Mouse (Mus musculus) left cerebral cortex, adult 11 months (tissue): Measurements from ENCODE around the gene Tsks.
A peak's percentile ranks its signal among the peaks of the same experiment; 100 is the strongest.

Experiments
- DNase-seq: peaks from one replicate; pipeline ENCODE4 v3.0.0; 2022; ENCODE audit warnings: low spot score

Gene Tsks

GRCm38 (mm10) chr7:44951960-44952359 lies 9.0 kb downstream of the Tsks start:
- no peak for DNase-seq

GRCm38 (mm10) chr7:44952611-44953306 lies 9.8 kb downstream of the Tsks start:
- peak; percentile 80 for DNase-seq

GRCm38 (mm10) chr7:44953561-44953960 lies 10.6 kb downstream of the Tsks start:
- no peak for DNase-seq

GRCm38 (mm10) chr7:44954091-44954885 lies 11.3 kb downstream of the Tsks start:
- no peak for DNase-seq

- DNase-seq, result no peak
Measured at GRCm38 (mm10) chr7:44955628-44956027, 12.6 kb downstream of the Tsks start.

- DNase-seq, result no peak
Measured at GRCm38 (mm10) chr7:44956266-44956665, 13.3 kb downstream of the Tsks start.

- no peak for DNase-seq
Measured at GRCm38 (mm10) chr7:44957183-44957835, 14.3 kb downstream of the Tsks start.

GRCm38 (mm10) chr7:44958208-44958607 lies 15.2 kb downstream of the Tsks start:
- DNase-seq, result no peak

- DNase-seq, result no peak
Measured at GRCm38 (mm10) chr7:44959281-44959680, 16.3 kb downstream of the Tsks start.

GRCm38 (mm10) chr7:44959874-44960511 lies 17.0 kb downstream of the Tsks start:
- DNase-seq, result no peak

- DNase-seq, result no peak
Measured at GRCm38 (mm10) chr7:44960512-44960910, 17.5 kb downstream of the Tsks start.

- no peak for DNase-seq
Measured at GRCm38 (mm10) chr7:44962337-44962736, 19.3 kb downstream of the Tsks start.

- DNase-seq, result no peak
Measured at GRCm38 (mm10) chr7:44962831-44963230, 19.8 kb downstream of the Tsks start.

- no peak for DNase-seq
Measured at GRCm38 (mm10) chr7:44964990-44965389, 22.0 kb downstream of the Tsks start.

GRCm38 (mm10) chr7:44965975-44966374 lies 23.0 kb downstream of the Tsks start:
- no peak for DNase-seq

GRCm38 (mm10) chr7:44966638-44967037 lies 23.6 kb downstream of the Tsks start:
- no peak for DNase-seq

- DNase-seq, result peak; percentile 83
Measured at GRCm38 (mm10) chr7:44970231-44970691, 27.3 kb downstream of the Tsks start.

- DNase-seq, result no peak
Measured at GRCm38 (mm10) chr7:44971142-44971541, 28.1 kb downstream of the Tsks start.

GRCm38 (mm10) chr7:44973415-44974130 lies 30.6 kb downstream of the Tsks start:
- DNase-seq, result no peak

GRCm38 (mm10) chr7:44974383-44975116 lies 31.5 kb downstream of the Tsks start, which contains the start of gene Cpt1c:
Gene Cpt1c, minus strand, starts transcription at chr7:44974851.
- peak; percentile 86 for DNase-seq

- DNase-seq, result no peak
Measured at GRCm38 (mm10) chr7:44975117-44975419, 32.1 kb downstream of the Tsks start.
